Mouse (Mus musculus) myocyte (in vitro differentiated cells): ENCODE measurements around the gene Tmub1. TPM values are rescaled to one million over a fixed set of nuclear protein-coding genes. Genes with fewer than 3 reads are reported as not detected.

ENCODE experiments used
- H3K27me3 ChIP-seq: one replicate; pipeline ENCODE4 v1.6.1; 2011; ENCODE audit not compliant: control insufficient read depth, insufficient read depth, insufficient read length
- H3K36me3 ChIP-seq: one replicate; pipeline ENCODE4 v1.6.1; 2011; ENCODE audit not compliant: control insufficient read depth, insufficient read depth
- H3K4me2 ChIP-seq: one replicate; pipeline ENCODE4 v1.6.1; 2011; ENCODE audit warnings: low read depth, control low read depth
- H3K4me3 ChIP-seq: one replicate; pipeline ENCODE4 v1.5.1; 2011; ENCODE audit warnings: mild to moderate bottlenecking, control low read depth, moderate library complexity
- H3K79me2 ChIP-seq: one replicate; pipeline ENCODE4 v1.6.1; 2011; ENCODE audit not compliant: control insufficient read depth, insufficient read depth
- H3ac ChIP-seq: one replicate; pipeline ENCODE4 v1.6.1; 2011; ENCODE audit not compliant: control insufficient read depth, insufficient read length
- CEBPB ChIP-seq: IDR thresholded peaks from 2 replicates; pipeline ENCODE4 v1.6.1; 2011; ENCODE audit warnings: mild to moderate bottlenecking, moderate library complexity; ENCODE audit not compliant: poor library complexity, insufficient read depth, severe bottlenecking
- E2F4 ChIP-seq: IDR thresholded peaks from one replicate; pipeline ENCODE4 v1.6.1; 2011; ENCODE audit warnings: mild to moderate bottlenecking, control low read depth, moderate library complexity; ENCODE audit not compliant: insufficient read depth
- MAX ChIP-seq: IDR thresholded peaks from one replicate; pipeline ENCODE4 v1.6.1; 2011; ENCODE audit warnings: low read depth, mild to moderate bottlenecking, control low read depth
- MYOD1 ChIP-seq, 3 experiments: IDR thresholded peaks; one replicate each; pipeline ENCODE4 v1.6.1; 2011; ENCODE audit warnings: control low read depth in 2 of 3, low read depth in 2 of 3, mild to moderate bottlenecking in 2 of 3, moderate library complexity in 1 of 3; ENCODE audit not compliant: insufficient read length in 2 of 3, control insufficient read depth in 1 of 3
- MYOG ChIP-seq, 3 experiments: IDR thresholded peaks; one replicate each; pipeline ENCODE4 v1.6.1; 2011; ENCODE audit warnings: control low read depth in 2 of 3, low read depth in 2 of 3, mild to moderate bottlenecking in 2 of 3; ENCODE audit not compliant: insufficient read length in 2 of 3, control insufficient read depth in 1 of 3, insufficient read depth in 1 of 3
- POLR2A ChIP-seq: IDR thresholded peaks from one replicate; pipeline ENCODE4 v1.6.1; 2011; ENCODE audit warnings: low read depth, mild to moderate bottlenecking, control low read depth, moderate library complexity; ENCODE audit not compliant: insufficient read length
- POLR2AphosphoS2 ChIP-seq: IDR thresholded peaks from one replicate; pipeline ENCODE4 v1.6.1; 2011; ENCODE audit warnings: low read depth, control low read depth; ENCODE audit not compliant: insufficient read length
- REST ChIP-seq: IDR thresholded peaks from one replicate; pipeline ENCODE4 v1.6.1; 2011; ENCODE audit warnings: mild to moderate bottlenecking, control low read depth, moderate library complexity; ENCODE audit not compliant: insufficient read depth, insufficient read length
- SRF ChIP-seq: IDR thresholded peaks from one replicate; pipeline ENCODE4 v1.6.1; 2011; ENCODE audit warnings: low read depth; ENCODE audit not compliant: control insufficient read depth, insufficient read length
- TCF12 ChIP-seq: IDR thresholded peaks from one replicate; pipeline ENCODE4 v1.6.1; 2011; ENCODE audit warnings: mild to moderate bottlenecking, control low read depth; ENCODE audit not compliant: poor library complexity, insufficient read depth, severe bottlenecking
- TCF3 ChIP-seq: IDR thresholded peaks from one replicate; pipeline ENCODE4 v1.6.1; 2011; ENCODE audit warnings: low read depth, control low read depth; ENCODE audit not compliant: insufficient read length
- USF1 ChIP-seq: IDR thresholded peaks from one replicate; pipeline ENCODE4 v1.6.1; 2011; ENCODE audit warnings: low read depth, mild to moderate bottlenecking, control low read depth, moderate library complexity
- polyA plus RNA-seq: library from polyadenylated mRNA; unstranded; fragments of >200 nt; fragmentation: generic; extraction: Trizol; gene quantifications from one replicate; pipeline ENCODE4 v1.2.1, GENCODE M21; 2012; ENCODE audit warnings: missing spikeins

The Tmub1 gene
- polyA plus RNA-seq, 1 experiment = 14.2 TPM

GRCm38 (mm10) chr5:24453283-24453984 is 5.8 kb upstream of the Tmub1 start:
- Histone ChIP-seq H3K36me3 (no peaks in the 10 kb centered on the region), H3K27me3 (no peaks in the 10 kb centered on the region), H3K4me3 (peak overlapping the region; percentile 87), H3K4me2 (peak overlapping the region; percentile 83), H3ac (peak overlapping the region; percentile 94), H3K79me2 (peaks cover 61% of the 10 kb centered on the region)
- TF ChIP-seq CEBPB (no peak), SRF (no peak), USF1 (no peak), TCF12 (no peak), POLR2A (peak; percentile 44), REST (no peak), MYOD1 (IDR thresholded peaks at IDR 0.05; ENCODE audit: control insufficient read depth in 1 of 3, insufficient read length in 2 of 3, low read depth in 2 of 3) (peak in 2 of 3 experiments; percentile 38 to 62), MYOG (IDR thresholded peaks at IDR 0.05; ENCODE audit: control insufficient read depth in 1 of 3, insufficient read depth in 1 of 3, insufficient read length in 2 of 3, low read depth in 2 of 3) (peak in 1 of 3 experiments; percentile 53)

- Histone ChIP-seq H3K36me3 (no peaks in the 10 kb centered on the region), H3K4me3 (peak overlapping the region; percentile 87)
These were observed 5.1 kb upstream of the Tmub1 start for GRCm38 (mm10) chr5:24452691-24453233.

GRCm38 (mm10) chr5:24452030-24452690 is 4.5 kb upstream of the Tmub1 start, which contains the start of gene Agap3:
TSS of gene Agap3 (plus strand) at chr5:24452177.
- Histone ChIP-seq H3K36me3 (no peaks in the 10 kb centered on the region), H3K4me3 (peak within 1 kb of the TSS; percentile 87), H3K4me2 (peak within 1 kb of the TSS; percentile 83), H3K79me2 (peaks cover 48% of the 10 kb centered on the region), H3K27me3 (no peaks in the 10 kb centered on the region), H3ac (peak within 1 kb of the TSS; percentile 94)
- TF ChIP-seq SRF (no peak), MYOG (IDR thresholded peaks at IDR 0.05; ENCODE audit: control insufficient read depth in 1 of 3, insufficient read depth in 1 of 3, insufficient read length in 2 of 3, low read depth in 2 of 3) (peak in 1 of 3 experiments; percentile 3)

More at GRCm38 (mm10) chr5:24452691-24453233, 5.1 kb upstream of the Tmub1 start:
- peak in 1 of 3 experiments; percentile 33 for TF ChIP-seq MYOG (IDR thresholded peaks at IDR 0.05; ENCODE audit: control insufficient read depth in 1 of 3, insufficient read depth in 1 of 3, insufficient read length in 2 of 3, low read depth in 2 of 3)
- TF ChIP-seq CEBPB = no peak
- peak in 1 of 3 experiments; percentile 48 for TF ChIP-seq MYOD1 (IDR thresholded peaks at IDR 0.05; ENCODE audit: control insufficient read depth in 1 of 3, insufficient read length in 2 of 3, low read depth in 2 of 3)
- Histone ChIP-seq H3K4me2 (peak overlapping the region; percentile 83), H3ac (peak overlapping the region; percentile 94), H3K27me3 (no peaks in the 10 kb centered on the region), H3K79me2 (peaks cover 54% of the 10 kb centered on the region)

DNA sequence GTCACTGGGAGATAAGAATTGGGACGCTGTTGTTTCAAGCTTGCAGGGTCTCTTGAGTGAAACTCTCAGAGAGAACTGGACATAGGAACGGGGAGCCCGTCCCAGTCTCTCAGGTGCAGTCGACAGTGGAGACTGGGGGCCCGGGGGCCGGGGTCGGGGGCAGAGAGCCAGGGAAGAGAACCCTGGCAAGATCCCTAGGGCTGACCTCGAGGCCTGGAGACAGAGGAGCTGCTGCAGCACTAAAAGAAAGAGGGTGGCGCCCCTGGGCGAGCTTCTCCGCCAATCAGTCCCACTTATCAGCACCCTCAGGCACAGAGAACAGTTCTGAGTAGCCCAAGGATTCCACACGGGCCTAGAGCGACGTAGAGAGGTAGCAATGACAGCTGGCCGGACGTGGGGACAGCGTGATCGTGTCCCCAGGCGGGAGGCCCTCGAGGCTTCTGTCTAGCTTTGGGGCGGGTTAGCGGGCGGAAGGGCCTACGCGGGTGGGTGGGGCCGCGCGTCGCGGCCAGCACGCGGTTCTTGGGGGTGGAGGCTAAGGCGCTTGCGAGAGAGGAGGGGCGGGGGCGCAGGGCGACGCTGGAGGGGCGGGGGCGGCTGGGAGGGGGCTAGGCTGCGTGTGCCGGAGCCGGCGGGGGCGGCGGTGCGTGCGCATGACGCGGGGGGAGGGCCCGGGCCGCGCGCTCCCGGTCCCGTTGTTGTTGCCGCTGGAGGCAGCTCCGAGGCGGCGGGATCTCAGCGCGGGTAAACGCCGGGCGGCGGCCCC is 3.8 kb upstream of the Tmub1 start:
- Histone ChIP-seq H3K79me2 (peaks cover 41% of the 10 kb centered on the region), H3K4me3 (peak overlapping the region; percentile 87), H3K36me3 (no peaks in the 10 kb centered on the region), H3K27me3 (no peaks in the 10 kb centered on the region), H3K4me2 (peak overlapping the region; percentile 81), H3ac (peak overlapping the region; percentile 94)
- TF ChIP-seq USF1 (no peak), CEBPB (no peak), TCF3 (no peak), REST (no peak), MAX (no peak), TCF12 (no peak), SRF (no peak), POLR2AphosphoS2 (peak; percentile 84), E2F4 (no peak), MYOG (IDR thresholded peaks at IDR 0.05; ENCODE audit: control insufficient read depth in 1 of 3, insufficient read depth in 1 of 3, insufficient read length in 2 of 3, low read depth in 2 of 3) (peak in 2 of 3 experiments; percentile 7 to 63), POLR2A (peak; percentile 68), MYOD1 (IDR thresholded peaks at IDR 0.05; ENCODE audit: control insufficient read depth in 1 of 3, insufficient read length in 2 of 3, low read depth in 2 of 3) (peak in 2 of 3 experiments; percentile 23 to 66)
